Mouse (Mus musculus) neural tube, embryonic 13.5 days (tissue): ENCODE measurements around the gene Arhgap31. TPM values are rescaled to one million over a fixed set of nuclear protein-coding genes. Genes with fewer than 3 reads are reported as not detected.

Source experiments
- ATAC-seq: fragments of 200-750 bp; cut with Nextera tagmentation; 2 replicates; pipeline ENCODE4 v1.8.0; 2017; ENCODE audit warnings: low read depth, mild to moderate bottlenecking, moderate TSS enrichment, moderate library complexity
- H3K27ac ChIP-seq: fragments of 300-500 bp; sonication (generic); replicated peaks from 2 replicates; pipeline ENCODE4 v1.5.1; 2015; ENCODE audit warnings: moderate library complexity, mild to moderate bottlenecking, inconsistent platforms
- H3K27me3 ChIP-seq: fragments of 300-500 bp; sonication (generic); 2 replicates; pipeline ENCODE4 v1.6.1; 2015; ENCODE audit warnings: mild to moderate bottlenecking, inconsistent platforms
- H3K36me3 ChIP-seq: fragments of 300-500 bp; sonication (generic); 2 replicates; pipeline ENCODE4 v1.6.1; 2015; ENCODE audit warnings: mild to moderate bottlenecking, inconsistent platforms
- H3K4me1 ChIP-seq: fragments of 300-500 bp; sonication (generic); replicated peaks from 2 replicates; pipeline ENCODE4 v1.6.1; 2015; ENCODE audit warnings: inconsistent platforms
- H3K4me2 ChIP-seq: fragments of 300-500 bp; sonication (generic); 2 replicates; pipeline ENCODE4 v1.6.1; 2015; ENCODE audit warnings: inconsistent platforms, mild to moderate bottlenecking, moderate library complexity
- H3K4me3 ChIP-seq: fragments of 300-500 bp; sonication (generic); 2 replicates; pipeline ENCODE4 v1.5.1; 2015; ENCODE audit warnings: mild to moderate bottlenecking, inconsistent platforms
- H3K9ac ChIP-seq: fragments of 300-500 bp; sonication (generic); 2 replicates; pipeline ENCODE4 v1.6.1; 2015; ENCODE audit warnings: moderate library complexity, mild to moderate bottlenecking, inconsistent platforms
- H3K9me3 ChIP-seq: fragments of 300-500 bp; sonication (generic); 2 replicates; pipeline ENCODE4 v1.6.1; 2016; ENCODE audit warnings: inconsistent platforms
- WGBS: fragments of 180-500 bp; shearing (Covaris S2); methylation state at CpG from one replicate; pipeline ENCODE4 v1.1.7; 2015; 5-methylcytosine and 5-hydroxymethylcytosine counted together
- polyA plus RNA-seq: library from polyadenylated mRNA; unstranded; fragments of >200 nt; fragmentation: Nextera tagmentation; extraction: Ambion mirVana; gene quantifications from 2 replicates; pipeline ENCODE4 v1.2.1, GENCODE M21; 2015

The Arhgap31 gene
- polyA plus RNA-seq, 1 experiment from 2014 or later, result 5.8 TPM

DNA sequence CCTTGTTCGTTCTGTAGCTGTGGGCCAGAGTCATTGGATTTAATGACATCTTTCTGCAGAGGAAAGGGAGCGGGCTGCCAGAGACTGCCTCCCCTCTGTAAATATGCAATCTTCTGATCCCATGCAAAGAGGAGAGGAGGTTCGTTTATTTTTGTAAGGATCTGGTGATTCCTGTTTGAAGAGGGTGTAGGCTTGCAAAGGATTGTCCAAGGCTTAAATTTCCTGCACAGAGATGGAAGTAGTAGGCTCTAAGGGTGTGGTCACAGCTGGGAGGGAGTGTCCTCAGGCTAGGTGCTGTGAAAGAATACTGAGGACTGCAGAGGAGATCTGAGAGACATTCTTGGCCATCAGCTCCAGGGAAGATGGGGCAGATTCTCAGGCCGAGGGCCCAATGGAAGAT, 58.8 kb downstream of the Arhgap31 start:
- Histone ChIP-seq H3K9ac (no peak overlapping the region), H3K27me3 (no peaks in the 10 kb centered on the region), H3K9me3 (no peaks in the 10 kb centered on the region), H3K27ac (peak overlapping the region; percentile 54), H3K4me2 (no peak overlapping the region), H3K4me1 (peaks cover 8% of the 10 kb centered on the region), H3K4me3 (no peak overlapping the region), H3K36me3 (no peaks in the 10 kb centered on the region)
- WGBS, result 64% methylated on average over 4 of the region's 4 CpGs
- ATAC-seq, result no peak

DNA sequence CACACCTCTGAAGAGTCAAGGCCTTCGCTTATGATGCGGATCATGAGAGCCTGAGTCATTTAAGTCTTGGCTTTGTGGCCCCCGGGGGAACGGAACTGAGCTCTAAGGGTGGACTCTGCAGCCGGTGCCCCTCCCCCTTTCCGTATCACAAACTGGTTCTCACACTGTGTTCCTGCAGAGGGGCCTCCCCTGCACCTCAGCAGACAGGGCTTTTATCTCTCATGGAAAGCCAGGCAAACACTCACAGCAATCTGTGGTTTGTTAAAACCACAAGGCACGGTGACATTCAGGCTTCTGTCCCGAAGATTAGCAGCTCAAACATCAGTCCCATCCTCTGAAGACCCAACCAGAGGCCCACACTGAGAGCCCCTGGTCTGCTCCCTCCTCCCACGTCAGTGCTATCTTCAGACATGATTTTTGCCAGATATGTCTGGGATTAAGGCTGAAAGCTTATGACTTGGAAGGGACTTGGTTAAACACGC, 59.6 kb downstream of the Arhgap31 start:
- H3K27ac ChIP-seq, result peak overlapping the region; percentile 54

GRCm38 (mm10) chr16:38652653-38653052, 60.4 kb downstream of the Arhgap31 start:
- H3K36me3 ChIP-seq, result no peaks in the 10 kb centered on the region
- H3K4me1 ChIP-seq, result peaks cover 8% of the 10 kb centered on the region
- no peaks in the 10 kb centered on the region for H3K27me3 ChIP-seq
- no peak overlapping the region for H3K4me3 ChIP-seq
- no peak overlapping the region for H3K4me2 ChIP-seq
- 88% methylated on average over 5 of the region's 5 CpGs for WGBS
- ATAC-seq, result no peak
- no peaks in the 10 kb centered on the region for H3K9me3 ChIP-seq
- H3K27ac ChIP-seq, result no peak overlapping the region
- H3K9ac ChIP-seq, result no peak overlapping the region

More for the DNA sequence above, 59.6 kb downstream of the Arhgap31 start:
- H3K9ac ChIP-seq, result no peak overlapping the region
- 50% methylated on average over 10 of the region's 10 CpGs for WGBS
- H3K4me1 ChIP-seq, result peaks cover 8% of the 10 kb centered on the region
- no peaks in the 10 kb centered on the region for H3K36me3 ChIP-seq
- H3K4me2 ChIP-seq, result no peak overlapping the region
- ATAC-seq, result no peak
- H3K9me3 ChIP-seq, result no peaks in the 10 kb centered on the region
- H3K27me3 ChIP-seq, result no peaks in the 10 kb centered on the region
- H3K4me3 ChIP-seq, result no peak overlapping the region

DNA sequence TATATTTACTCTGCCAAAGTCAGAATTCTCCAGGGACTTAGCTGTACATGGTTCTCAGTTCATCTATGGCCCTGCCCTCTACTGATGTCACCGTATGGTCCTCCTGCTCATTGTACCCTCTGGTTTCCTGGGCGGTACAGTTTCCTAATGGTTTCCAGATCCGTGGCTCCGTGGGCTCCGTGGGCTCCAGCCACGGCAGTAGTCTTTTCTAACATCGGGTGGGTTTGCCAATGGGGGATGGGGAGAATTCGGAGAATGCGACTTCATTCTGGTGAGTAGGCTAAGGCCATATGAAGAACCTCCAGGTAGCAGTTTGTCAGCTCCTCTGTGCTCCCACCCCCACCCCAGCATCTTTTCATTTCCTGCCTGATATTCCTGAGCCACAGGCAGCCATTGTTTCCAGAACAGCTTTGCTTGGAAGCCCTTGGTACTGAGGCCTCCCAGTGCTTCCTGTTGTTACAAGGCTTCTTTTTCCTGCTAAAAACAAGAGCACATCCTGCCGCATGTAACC, 61.3 kb downstream of the Arhgap31 start:
- no peaks in the 10 kb centered on the region for H3K36me3 ChIP-seq
- H3K4me1 ChIP-seq, result peaks cover 8% of the 10 kb centered on the region
- H3K27me3 ChIP-seq, result no peaks in the 10 kb centered on the region
- no peak overlapping the region for H3K4me3 ChIP-seq
- no peak for ATAC-seq
- no peak overlapping the region for H3K9ac ChIP-seq
- no peak overlapping the region for H3K27ac ChIP-seq
- no peaks in the 10 kb centered on the region for H3K9me3 ChIP-seq
- H3K4me2 ChIP-seq, result no peak overlapping the region
- WGBS, result 81% methylated on average over 10 of the region's 10 CpGs

DNA sequence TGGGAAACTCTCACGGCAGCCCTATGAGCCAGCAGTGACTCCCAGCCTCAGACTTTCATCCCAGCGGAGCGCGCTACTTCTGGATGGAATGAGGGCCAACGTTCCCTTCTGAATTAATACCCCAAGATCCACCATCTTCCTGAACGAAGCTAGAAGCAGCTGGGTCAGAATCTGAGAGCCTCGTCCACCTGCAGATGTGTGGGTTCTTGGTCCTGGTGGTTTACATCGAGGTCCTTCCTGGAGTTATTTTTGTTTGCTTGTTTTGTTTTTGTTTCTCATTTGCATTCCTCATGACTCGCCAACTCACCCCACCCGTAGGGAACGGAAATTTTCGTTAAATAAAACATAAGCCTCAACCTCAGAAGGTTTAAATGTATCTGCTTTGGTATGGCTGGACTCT, 61.8 kb downstream of the Arhgap31 start:
- no peak overlapping the region for H3K4me2 ChIP-seq
- WGBS, result 87% methylated on average over 12 of the region's 12 CpGs
- no peak for ATAC-seq
- H3K9ac ChIP-seq, result no peak overlapping the region
- H3K36me3 ChIP-seq, result no peaks in the 10 kb centered on the region
- 0 out of 2 replicates have a peak overlapping the region, but pooled peaks have one; percentile 13 for H3K27ac ChIP-seq
- no peaks in the 10 kb centered on the region for H3K9me3 ChIP-seq
- peaks cover 8% of the 10 kb centered on the region for H3K4me1 ChIP-seq
- H3K27me3 ChIP-seq, result no peaks in the 10 kb centered on the region
- no peak overlapping the region for H3K4me3 ChIP-seq

- WGBS, result 79% methylated on average over 11 of the region's 11 CpGs
Measured at GRCm38 (mm10) chr16:38649431-38649827, 63.6 kb downstream of the Arhgap31 start.

GRCm38 (mm10) chr16:38648783-38649430, 64.2 kb downstream of the Arhgap31 start:
- Histone ChIP-seq H3K4me3 (no peak overlapping the region), H3K4me1 (peaks cover 8% of the 10 kb centered on the region), H3K4me2 (no peak overlapping the region), H3K9me3 (no peaks in the 10 kb centered on the region), H3K27ac (no peak overlapping the region), H3K36me3 (no peaks in the 10 kb centered on the region), H3K9ac (no peak overlapping the region), H3K27me3 (no peaks in the 10 kb centered on the region)
- ATAC-seq, result no peak
- WGBS, result 81% methylated on average over 9 of the region's 9 CpGs

More at GRCm38 (mm10) chr16:38649431-38649827, 63.6 kb downstream of the Arhgap31 start:
- Histone ChIP-seq H3K9me3 (no peaks in the 10 kb centered on the region), H3K27ac (no peak overlapping the region), H3K4me1 (peaks cover 8% of the 10 kb centered on the region), H3K27me3 (no peaks in the 10 kb centered on the region), H3K36me3 (no peaks in the 10 kb centered on the region), H3K4me2 (no peak overlapping the region), H3K4me3 (no peak overlapping the region), H3K9ac (no peak overlapping the region)
- ATAC-seq, result no peak

DNA sequence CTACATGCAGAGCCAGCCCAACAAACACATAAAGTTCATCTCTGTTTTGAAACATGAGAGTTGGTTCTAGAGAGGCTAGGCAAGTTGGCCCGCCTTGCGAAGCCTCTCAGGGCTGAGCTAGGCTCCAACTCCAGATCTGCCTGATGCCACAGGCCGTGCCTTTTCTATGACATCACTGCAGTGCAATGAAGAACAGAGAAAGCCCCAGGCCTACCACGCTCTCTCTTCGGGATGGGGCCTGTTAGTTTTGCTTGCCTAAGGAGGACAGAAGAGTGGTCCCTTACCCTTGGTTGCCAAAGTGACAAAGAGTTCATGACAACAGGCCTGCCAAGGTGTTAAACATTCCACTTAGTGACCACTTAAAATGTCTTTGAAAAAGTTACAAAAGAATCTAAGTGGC, 64.9 kb downstream of the Arhgap31 start:
- H3K9ac ChIP-seq, result no peak overlapping the region
- H3K4me3 ChIP-seq, result no peak overlapping the region
- H3K4me2 ChIP-seq, result no peak overlapping the region
- no peaks in the 10 kb centered on the region for H3K9me3 ChIP-seq
- H3K36me3 ChIP-seq, result no peaks in the 10 kb centered on the region
- no peaks in the 10 kb centered on the region for H3K27me3 ChIP-seq
- peaks cover 1% of the 10 kb centered on the region for H3K4me1 ChIP-seq
- 90% methylated on average over 5 of the region's 5 CpGs for WGBS
- no peak for ATAC-seq
- no peak overlapping the region for H3K27ac ChIP-seq

DNA sequence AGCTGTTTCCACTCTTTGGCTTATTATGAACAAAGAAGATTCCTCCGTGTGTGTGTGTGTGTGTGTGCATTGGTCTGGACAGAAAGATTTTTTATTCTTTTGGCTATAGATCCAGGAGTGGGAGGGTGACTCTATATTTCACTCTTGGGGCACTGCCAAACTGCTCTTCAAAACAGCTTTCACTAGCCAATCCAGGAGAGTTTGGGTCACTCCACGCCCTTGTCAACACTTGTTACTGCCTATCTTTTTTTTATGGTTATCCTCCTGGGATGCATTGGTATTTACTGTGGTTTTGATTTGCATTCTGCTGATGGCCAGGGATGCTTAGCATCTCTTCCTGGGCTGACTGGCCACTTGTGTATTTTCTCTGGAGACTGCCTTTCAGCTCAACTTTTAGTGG, 68.6 kb downstream of the Arhgap31 start:
- Histone ChIP-seq H3K36me3 (no peaks in the 10 kb centered on the region), H3K9me3 (no peaks in the 10 kb centered on the region), H3K9ac (no peak overlapping the region), H3K4me2 (no peak overlapping the region), H3K27me3 (no peaks in the 10 kb centered on the region), H3K27ac (no peak overlapping the region), H3K4me3 (no peak overlapping the region), H3K4me1 (no peaks in the 10 kb centered on the region)
- ATAC-seq, result no peak
- WGBS, result 72% methylated on average over 2 of the region's 2 CpGs

GRCm38 (mm10) chr16:38637085-38637484, 76.0 kb downstream of the Arhgap31 start:
- H3K9me3 ChIP-seq, result no peaks in the 10 kb centered on the region
- peaks cover 5% of the 10 kb centered on the region; the same call in 1 of the 2 replicates for H3K4me1 ChIP-seq
- no peak overlapping the region for H3K9ac ChIP-seq
- H3K27ac ChIP-seq, result 0 out of 2 replicates have a peak overlapping the region, but pooled peaks have one; percentile 24
- H3K27me3 ChIP-seq, result no peaks in the 10 kb centered on the region
- no peak overlapping the region for H3K4me2 ChIP-seq
- no peak for ATAC-seq
- H3K36me3 ChIP-seq, result no peaks in the 10 kb centered on the region
- H3K4me3 ChIP-seq, result no peak overlapping the region
- 73% methylated on average over 10 of the region's 10 CpGs for WGBS

- no peak overlapping the region for H3K4me3 ChIP-seq
- no peak overlapping the region for H3K9ac ChIP-seq
- H3K27ac ChIP-seq, result 0 out of 2 replicates have a peak overlapping the region, but pooled peaks have one; percentile 24
- no peak overlapping the region for H3K4me2 ChIP-seq
- ATAC-seq, result no peak
- H3K27me3 ChIP-seq, result no peaks in the 10 kb centered on the region
- WGBS, result 68% methylated on average over 9 of the region's 9 CpGs
- H3K9me3 ChIP-seq, result no peaks in the 10 kb centered on the region
- H3K36me3 ChIP-seq, result no peaks in the 10 kb centered on the region
- peaks cover 5% of the 10 kb centered on the region; the same call in 1 of the 2 replicates for H3K4me1 ChIP-seq
Measured at GRCm38 (mm10) chr16:38636682-38637081, 76.4 kb downstream of the Arhgap31 start.

- Histone ChIP-seq H3K36me3 (no peaks in the 10 kb centered on the region), H3K27ac (no peak overlapping the region), H3K4me1 (peaks cover 5% of the 10 kb centered on the region; the same call in 1 of the 2 replicates), H3K9me3 (no peaks in the 10 kb centered on the region), H3K4me3 (no peak overlapping the region), H3K9ac (no peak overlapping the region), H3K4me2 (no peak overlapping the region), H3K27me3 (no peaks in the 10 kb centered on the region)
- ATAC-seq, result no peak
- 83% methylated on average over 8 of the region's 8 CpGs for WGBS
Measured at GRCm38 (mm10) chr16:38635833-38636390, 77.2 kb downstream of the Arhgap31 start.
